Mouse (Mus musculus): ENCODE data around the gene Tbc1d10c.

DNA sequence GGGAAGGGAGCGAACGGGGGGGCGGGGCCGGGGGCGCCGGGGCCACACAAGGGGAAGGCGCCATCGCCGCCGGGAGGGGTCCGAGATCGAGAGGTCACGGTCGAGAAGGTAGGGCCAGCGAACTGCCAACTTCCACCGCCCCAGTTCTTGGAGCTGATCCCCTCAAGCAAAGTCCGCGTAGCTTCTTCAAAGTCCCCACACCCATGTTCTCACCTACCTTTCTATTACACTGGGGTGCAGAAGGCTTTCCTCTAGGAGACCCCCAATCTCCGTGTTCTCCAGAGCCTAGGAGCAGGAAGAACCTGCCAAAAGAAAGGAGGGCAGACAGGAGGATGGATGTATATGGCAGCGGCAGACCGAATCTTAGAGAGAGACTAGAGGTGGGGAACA lies 24.4 kb upstream of the Tbc1d10c start:
- TF ChIP-seq CTCF (IDR thresholded peaks at IDR 0.05; ENCODE audit: low read depth) = no peak
- no peak for TF ChIP-seq EP300 (optimal IDR thresholded peaks at IDR 0.05)
